Mouse (Mus musculus): ENCODE data around the gene Umad1.

Umad1 gene

GRCm38 (mm10) chr6:8259004-8259666 is at the start of gene Umad1, which contains the start of the genes Rpa3 and Gm45062:
Umad1 (plus strand) TSS chr6:8259288.
Rpa3 (minus strand) TSS chr6:8259173.
Gm45062 (plus strand) TSS chr6:8259450.
- DNase-seq, result peak; percentile 98

GRCm38 (mm10) chr6:8209866-8210186 is 49.3 kb upstream of the Umad1 start:
- no peak for DNase-seq

DNA sequence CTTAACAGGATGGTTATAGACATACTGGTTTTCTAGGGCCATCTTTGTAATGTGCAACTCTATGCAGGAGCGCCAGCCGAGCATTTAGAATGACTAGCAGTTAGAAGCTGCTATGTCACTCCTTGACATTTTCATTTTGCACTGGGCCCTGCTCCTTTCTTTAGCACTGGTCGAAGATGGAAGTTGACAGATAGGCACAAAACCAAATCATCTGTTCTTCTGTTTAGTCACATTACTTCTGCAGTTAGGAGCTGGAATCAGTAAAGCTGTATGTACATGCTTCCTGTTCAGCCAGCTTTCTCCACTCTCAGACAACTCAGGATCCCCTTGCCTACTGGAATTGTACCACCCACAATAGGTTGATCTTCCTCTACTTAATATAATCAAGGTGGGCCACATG is 48.4 kb upstream of the Umad1 start:
- DNase-seq, result no peak

DNA sequence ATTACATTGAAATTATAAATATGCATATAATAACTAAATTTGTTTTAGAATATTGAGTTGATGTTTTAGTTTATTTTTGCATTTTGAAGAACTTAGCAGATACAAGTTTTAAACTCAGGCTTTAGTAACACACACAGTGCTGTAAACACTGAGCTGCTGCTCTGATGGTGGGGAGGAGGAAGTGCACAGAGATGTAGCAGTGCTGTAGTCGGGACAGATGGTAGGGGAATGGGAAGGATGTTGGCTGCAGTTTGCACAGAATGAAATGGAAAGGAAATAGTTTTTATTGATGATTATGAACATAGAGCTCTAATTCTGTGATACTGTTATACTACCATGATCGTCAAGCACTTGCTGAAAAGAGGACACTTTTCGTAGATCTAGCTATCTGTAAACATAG is 32.1 kb upstream of the Umad1 start:
- DNase-seq, result no peak

DNA sequence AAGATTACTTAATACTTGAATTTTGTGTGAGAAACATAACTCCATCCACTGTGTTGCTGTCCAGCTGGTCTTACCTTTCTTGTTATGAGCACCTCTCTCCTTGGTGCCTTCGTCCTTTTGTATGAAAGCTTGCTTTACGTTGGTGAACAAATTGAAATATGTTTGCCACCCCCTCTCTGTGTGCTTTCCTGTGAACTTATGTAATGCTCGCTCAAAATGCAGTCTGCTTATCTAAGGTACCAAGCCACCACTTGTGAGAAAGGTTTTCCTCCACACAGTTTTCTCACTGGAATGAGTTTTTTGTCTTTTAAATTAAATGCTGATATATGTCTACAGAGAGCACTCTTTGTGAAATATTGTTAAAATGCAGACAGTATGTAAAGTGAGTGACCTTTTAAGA is 30.5 kb upstream of the Umad1 start:
- no peak for DNase-seq

GRCm38 (mm10) chr6:8258316-8258715 is 772 bp upstream of the Umad1 start:
- DNase-seq, result no peak

GRCm38 (mm10) chr6:8259667-8260044 is 568 bp downstream of the Umad1 start:
- no peak for DNase-seq

GRCm38 (mm10) chr6:8271047-8271446 is 12.0 kb downstream of the Umad1 start:
- no peak for DNase-seq

DNA sequence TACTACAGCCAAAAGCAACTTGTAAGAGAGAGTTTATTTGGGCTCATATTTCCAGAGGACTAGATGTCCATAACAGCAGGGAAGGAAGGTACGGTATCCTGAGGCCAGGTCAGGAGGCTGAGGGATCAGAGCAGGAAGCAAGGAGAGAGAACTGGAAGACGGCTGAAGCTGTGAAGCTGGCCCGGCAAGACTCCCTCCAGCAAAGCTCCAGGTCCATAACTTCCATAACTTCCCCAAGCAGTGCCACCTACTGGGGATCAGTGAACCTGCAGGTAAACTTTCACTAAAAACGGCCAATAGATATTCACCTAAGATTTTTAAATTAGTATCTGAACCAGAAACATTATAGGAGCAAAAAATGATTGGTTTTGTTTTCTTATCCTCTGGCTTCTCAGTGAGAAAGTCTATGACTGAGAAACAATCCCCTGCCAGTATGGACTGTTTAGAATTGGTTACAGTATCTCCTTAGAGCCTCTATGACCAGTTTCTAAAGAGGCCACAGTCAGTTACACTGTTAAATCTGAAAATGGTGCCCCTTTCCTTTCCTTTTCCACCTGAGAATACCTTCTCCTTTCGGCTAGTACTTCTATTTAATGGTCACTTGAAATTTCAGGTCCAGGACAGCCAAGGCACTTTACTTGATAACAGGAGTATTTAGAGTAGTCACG is 15.4 kb downstream of the Umad1 start:
- peak; percentile 52 for DNase-seq

DNA sequence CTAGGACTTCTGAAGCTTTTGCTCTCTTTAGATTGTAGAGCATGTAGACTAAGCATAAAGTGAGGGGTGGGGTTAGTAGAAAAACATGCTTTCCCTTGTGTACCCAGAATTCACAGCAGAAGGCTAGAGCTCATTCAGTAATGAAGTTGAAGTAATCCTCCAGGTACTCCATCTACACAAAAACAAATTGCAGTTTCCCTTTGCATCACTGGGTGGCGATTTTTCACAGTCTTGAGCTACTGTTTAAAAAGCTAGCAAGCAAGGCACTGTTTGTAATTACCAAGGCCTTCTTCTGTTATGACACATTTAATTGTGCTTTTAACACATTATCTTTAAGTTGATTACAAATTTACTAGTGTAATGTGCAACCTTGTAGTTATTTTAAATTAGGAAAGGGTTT is 16.0 kb downstream of the Umad1 start:
- DNase-seq, result peak; percentile 72

DNA sequence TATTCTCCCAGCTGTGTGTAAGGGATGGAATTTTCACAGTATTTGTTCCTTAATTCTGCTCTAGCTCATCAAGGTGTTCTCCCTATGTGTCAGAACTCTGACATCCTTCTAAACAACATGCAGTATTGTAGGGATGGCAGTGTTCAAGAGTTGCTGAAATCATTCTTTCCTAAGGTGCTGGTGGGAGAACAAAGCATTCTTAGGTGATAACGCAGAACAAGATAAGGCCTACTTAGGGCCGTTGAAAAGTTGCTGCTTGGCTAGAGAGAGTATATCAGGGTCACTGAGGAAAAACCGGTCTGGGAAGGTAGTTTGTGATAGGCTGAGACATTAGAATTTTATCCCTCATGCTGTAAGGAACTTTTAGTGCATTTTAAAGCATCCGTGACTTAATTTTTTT is 17.3 kb downstream of the Umad1 start:
- no peak for DNase-seq

GRCm38 (mm10) chr6:8278426-8279002 is 19.4 kb downstream of the Umad1 start:
- DNase-seq, result no peak

- no peak for DNase-seq
These were observed 24.2 kb downstream of the Umad1 start for GRCm38 (mm10) chr6:8283255-8283654.

GRCm38 (mm10) chr6:8285401-8285960 is 26.4 kb downstream of the Umad1 start:
- no peak for DNase-seq

GRCm38 (mm10) chr6:8286146-8286545 is 27.1 kb downstream of the Umad1 start:
- DNase-seq, result no peak

DNA sequence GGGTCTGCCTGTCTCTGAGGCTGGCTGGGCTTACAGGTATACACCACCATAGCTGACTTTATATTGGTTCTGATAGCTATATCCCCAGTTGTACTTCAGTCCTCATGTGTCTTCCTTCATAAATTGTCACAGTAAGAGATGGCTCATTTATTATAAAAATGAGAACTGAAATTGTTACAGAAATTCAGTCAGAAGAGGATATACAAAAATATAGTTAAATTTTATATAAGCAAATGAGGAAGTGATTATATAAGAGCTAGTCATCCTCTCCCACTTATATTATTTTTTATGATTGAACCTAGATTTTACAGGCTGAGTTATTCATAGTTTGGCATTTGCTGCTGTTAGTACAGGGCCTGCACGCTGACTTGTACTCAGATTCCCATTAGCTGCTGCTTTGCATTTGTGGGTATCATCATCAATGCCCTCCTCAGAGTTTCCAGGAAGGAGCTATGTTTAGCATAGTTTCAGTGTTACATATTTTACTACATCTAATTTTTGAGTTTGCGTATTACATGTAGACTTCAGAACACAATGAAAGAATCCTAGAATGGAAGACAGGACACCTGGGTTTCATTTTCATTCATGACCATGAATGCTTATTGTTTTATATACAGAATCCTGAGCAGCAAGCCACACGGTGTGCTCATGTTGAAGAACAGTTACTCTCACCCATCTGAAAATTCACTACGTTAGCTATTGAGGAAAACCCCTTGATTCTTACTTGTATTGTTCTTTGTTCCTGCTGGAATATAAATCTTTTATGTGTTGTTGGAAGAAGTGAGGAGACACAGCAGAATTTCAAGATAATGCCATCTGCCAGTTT is 29.9 kb downstream of the Umad1 start:
- DNase-seq, result no peak

DNA sequence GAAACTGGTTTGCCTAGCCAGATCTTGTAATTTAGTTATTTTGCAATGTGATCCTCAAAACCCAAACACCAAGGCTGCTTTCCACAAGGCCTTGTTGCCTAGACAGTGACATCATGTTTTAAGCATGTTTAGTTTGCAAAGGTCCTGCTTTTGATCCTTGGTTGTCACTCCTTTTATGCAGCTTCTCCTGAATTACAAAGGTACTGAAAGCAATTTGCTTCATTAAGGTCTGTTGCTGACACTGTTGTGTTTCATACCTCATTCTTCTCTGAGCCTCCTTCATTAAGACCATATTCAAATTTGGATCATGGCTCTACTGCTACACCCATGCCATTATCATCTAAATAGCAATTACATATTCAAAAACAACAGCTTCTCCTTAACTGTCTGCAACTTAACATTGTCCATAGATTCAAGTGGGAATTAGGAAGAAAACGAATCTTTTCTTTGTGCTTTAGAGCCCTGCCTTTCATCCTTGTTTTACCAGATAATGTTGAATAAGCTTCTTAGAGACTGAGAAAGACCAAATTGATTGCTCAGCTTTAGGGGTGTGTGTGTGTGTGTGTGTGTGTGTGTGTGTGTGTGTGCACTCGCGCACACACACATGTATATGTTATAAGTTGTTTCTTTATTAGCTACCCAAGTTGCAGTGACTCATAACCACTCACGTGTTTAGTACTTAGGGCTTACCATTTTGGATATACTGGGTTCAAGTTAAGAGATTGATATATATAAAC is 35.1 kb downstream of the Umad1 start:
- DNase-seq, result no peak

DNA sequence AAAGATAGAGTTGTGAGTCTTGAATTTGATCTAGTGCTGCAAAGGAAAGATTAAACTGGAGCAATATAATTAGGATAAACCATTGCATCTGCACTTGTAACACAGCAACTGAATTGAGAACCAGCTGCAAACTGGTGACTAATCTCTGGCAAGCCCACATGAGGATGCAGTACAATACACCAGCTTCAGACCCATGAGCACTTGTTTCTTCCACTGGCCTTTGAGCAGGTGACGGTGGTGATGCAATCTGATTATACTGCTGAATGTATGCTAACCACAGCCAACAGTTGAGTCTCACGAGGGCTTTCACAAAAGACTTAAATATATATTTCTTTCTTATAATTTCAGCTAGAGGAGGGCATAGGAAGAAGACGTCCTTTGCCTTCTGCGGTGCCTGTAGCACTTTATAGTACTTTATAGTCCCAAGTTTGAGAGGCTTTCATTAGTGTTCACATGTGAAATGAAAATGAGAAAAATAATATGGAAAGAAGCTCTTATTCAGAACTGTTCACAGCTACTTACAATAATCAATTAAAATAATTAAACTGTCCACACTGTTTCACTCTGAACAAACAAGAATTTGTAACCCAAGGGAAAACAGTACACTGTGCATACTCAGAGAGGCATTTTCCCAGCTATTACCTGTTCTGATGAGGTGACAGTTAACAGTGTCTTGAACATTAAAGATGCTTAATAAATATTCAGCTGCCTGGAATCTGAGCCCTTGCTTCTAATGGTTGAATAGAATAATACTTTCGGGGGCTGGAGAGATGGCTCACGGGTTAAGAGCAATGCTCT is 40.2 kb downstream of the Umad1 start:
- no peak for DNase-seq

DNA sequence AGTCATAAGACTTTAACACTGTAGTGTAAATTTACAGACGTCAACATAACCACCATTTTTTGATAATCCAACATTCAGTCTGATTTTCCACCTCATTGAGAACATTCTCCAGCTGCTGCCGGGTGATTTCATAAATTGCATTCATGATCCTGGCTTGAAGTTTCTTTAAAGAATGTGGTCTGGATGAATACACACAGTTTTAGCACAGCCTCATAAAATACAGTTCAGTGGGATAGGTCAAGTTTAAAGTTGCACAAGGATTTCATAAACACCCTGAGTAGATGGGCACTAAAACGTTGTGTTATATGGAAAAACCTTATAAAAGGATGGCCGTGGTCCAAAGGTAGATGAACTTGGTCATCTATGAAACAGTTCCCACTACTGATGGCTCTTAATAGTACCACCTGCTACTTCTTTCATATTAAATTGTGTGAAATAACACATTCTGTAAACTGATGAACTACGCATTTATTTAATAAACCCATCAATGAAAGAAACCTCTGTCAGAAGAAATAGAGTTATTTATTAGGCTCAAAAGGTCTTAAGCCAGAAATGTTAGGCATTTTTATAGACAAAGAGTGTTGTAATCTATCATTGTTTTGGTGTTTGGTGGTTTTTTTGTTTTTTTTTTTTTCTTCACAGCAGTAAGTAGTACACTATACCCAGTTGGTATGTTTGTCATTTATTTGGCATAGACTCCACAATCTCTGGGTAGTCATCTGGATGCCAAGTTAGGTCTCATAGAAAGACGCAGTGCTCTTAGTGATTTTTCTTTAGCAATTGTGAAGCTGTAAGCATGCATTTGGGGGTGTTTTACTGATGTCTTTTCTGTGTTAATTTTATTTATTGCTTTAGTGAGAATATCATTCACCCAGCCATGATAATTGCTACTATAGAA is 49.0 kb downstream of the Umad1 start:
- no peak for DNase-seq

DNA sequence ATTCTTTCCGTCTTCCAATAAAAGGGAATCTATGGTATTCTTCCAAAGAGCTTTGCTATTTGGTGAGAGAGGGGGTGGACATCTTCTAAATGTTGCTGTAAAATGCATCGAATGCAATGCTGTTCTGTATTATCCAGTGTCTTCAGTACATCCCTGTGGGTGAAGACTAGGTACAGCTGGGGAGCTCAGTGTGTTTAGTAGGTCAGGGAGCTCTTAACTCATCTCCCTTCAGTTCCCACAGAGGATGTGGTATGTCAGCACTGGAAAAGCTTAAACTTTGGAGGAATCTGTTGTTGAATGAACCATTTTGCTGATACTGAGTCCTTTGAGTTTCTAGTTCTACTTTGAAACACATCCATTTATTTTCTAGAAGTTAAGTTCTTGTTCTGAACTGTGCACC is 53.5 kb downstream of the Umad1 start:
- no peak for DNase-seq

DNA sequence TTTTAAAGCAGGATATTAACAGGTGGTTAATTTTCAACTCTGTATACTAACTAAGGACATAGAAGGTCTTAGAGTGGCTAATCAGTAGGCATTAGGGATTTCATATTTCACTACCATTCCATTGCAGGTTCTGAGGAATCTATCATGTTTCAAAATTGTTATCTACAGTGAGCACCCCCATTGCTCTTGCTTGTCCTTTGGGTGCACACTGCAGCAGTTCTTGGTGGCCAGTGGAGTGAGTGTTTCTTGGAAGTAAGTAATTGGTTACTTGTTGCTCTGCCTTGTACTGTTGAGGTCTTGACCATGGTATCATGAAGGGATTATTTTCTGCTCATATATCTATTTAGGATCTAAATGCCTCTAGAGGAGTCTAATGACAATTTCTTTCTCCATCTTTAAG is 57.1 kb downstream of the Umad1 start:
- no peak for DNase-seq
